Mouse (Mus musculus): ENCODE results near the gene Adam19.
"Not testable (repeated sequence)": the region's sequence is repeated elsewhere in the genome, so short reads cannot be mapped to it uniquely, and the experiment has no call there.

Gene Adam19

GRCm38 (mm10) chr11:46126317-46126716, 70.5 kb downstream of the Adam19 start:
- intact Hi-C loops (cut with DNase I), result loop anchor here (5.0 to 10.0 kb wide), 2 partner anchors 91 to 172 kb away; partner anchors contain the start of gene Thg1l

GRCm38 (mm10) chr11:46126827-46127410, 71.1 kb downstream of the Adam19 start:
- intact Hi-C loops (cut with DNase I), result loop anchor here (5.0 to 10.0 kb wide), 2 partner anchors 90 to 172 kb away; partner anchors contain the start of gene Thg1l

- intact Hi-C loops (cut with DNase I), result loop anchor here (2.0 to 10.0 kb wide), 3 partner anchors 73 to 173 kb away; partner anchors contain the start of genes Adam19 and Thg1l
Observed at GRCm38 (mm10) chr11:46127621-46128547, 72.1 kb downstream of the Adam19 start.

- intact Hi-C loops (cut with DNase I), result loop anchor here (2.0 to 10.0 kb wide), 3 partner anchors 74 to 174 kb away; partner anchors contain the start of genes Adam19 and Thg1l
Observed at GRCm38 (mm10) chr11:46128548-46128945, 72.8 kb downstream of the Adam19 start.

GRCm38 (mm10) chr11:46131022-46131986, 75.5 kb downstream of the Adam19 start:
- intact Hi-C loops (cut with DNase I), result no loop called here

- intact Hi-C loops (cut with DNase I), result no loop called here
Observed at GRCm38 (mm10) chr11:46134899-46135298, 79.1 kb downstream of the Adam19 start.

- intact Hi-C loops (cut with DNase I), result no loop called here
Observed at GRCm38 (mm10) chr11:46143342-46143741, 87.5 kb downstream of the Adam19 start.

- intact Hi-C loops (cut with DNase I), result no loop called here
Observed at GRCm38 (mm10) chr11:46145163-46145875, 89.5 kb downstream of the Adam19 start.

GRCm38 (mm10) chr11:46146619-46147018, 90.8 kb downstream of the Adam19 start:
- intact Hi-C loops (cut with DNase I), result no loop called here

GRCm38 (mm10) chr11:46156945-46157344, 101.2 kb downstream of the Adam19 start:
- intact Hi-C loops (cut with DNase I), result no loop called here

- intact Hi-C loops (cut with DNase I), result no loop called here
Observed at GRCm38 (mm10) chr11:46157462-46157861, 101.7 kb downstream of the Adam19 start.

- intact Hi-C loops (cut with DNase I), result no loop called here
Observed at GRCm38 (mm10) chr11:46165866-46166585, 110.2 kb downstream of the Adam19 start, which contains the start of gene Nipal4. Gene Nipal4 (minus strand): TSS chr11:46166508.

GRCm38 (mm10) chr11:46168506-46168905, 112.7 kb downstream of the Adam19 start:
- intact Hi-C loops (cut with DNase I), result no loop called here

- intact Hi-C loops (cut with DNase I), result no loop called here
Observed at GRCm38 (mm10) chr11:46169908-46170307, 114.1 kb downstream of the Adam19 start.

GRCm38 (mm10) chr11:46172128-46172527, 116.3 kb downstream of the Adam19 start:
- intact Hi-C loops (cut with DNase I), result no loop called here

GRCm38 (mm10) chr11:46176155-46176554, 120.4 kb downstream of the Adam19 start:
- intact Hi-C loops (cut with DNase I), result no loop called here

- intact Hi-C loops (cut with DNase I), result no loop called here
Observed at GRCm38 (mm10) chr11:46177246-46178043, 121.7 kb downstream of the Adam19 start.

GRCm38 (mm10) chr11:46182031-46182430, 126.2 kb downstream of the Adam19 start:
- intact Hi-C loops (cut with DNase I), result not testable (repeated sequence)

GRCm38 (mm10) chr11:46184946-46185345, 129.2 kb downstream of the Adam19 start:
- intact Hi-C loops (cut with DNase I), result no loop called here

Data from adrenal gland (tissue).